Mouse (Mus musculus) CD4-positive, CD25-positive, alpha-beta regulatory T cell, adult 2 months (primary cell): ENCODE results near the gene Adam11.

Experiments used
- DNase-seq: peaks from one replicate; pipeline ENCODE4 v3.0.0-alpha.2; 2012; ENCODE audit warnings: low read depth, low spot score

The Adam11 gene

GRCm38 (mm10) chr11:102827097-102827496, 65.9 kb downstream of the Adam11 start:
- no peak for DNase-seq
